Mouse (Mus musculus) right cerebral cortex, postnatal 25 days (tissue): Measurements from ENCODE around the gene Clstn3.
"Not testable (repeated sequence)": the region's sequence is repeated elsewhere in the genome, so short reads cannot be mapped to it uniquely, and the experiment has no call there.

Experiments used
- DNase-seq: peaks from one replicate; pipeline ENCODE4 v3.0.0; 2022

The Clstn3 gene

DNA sequence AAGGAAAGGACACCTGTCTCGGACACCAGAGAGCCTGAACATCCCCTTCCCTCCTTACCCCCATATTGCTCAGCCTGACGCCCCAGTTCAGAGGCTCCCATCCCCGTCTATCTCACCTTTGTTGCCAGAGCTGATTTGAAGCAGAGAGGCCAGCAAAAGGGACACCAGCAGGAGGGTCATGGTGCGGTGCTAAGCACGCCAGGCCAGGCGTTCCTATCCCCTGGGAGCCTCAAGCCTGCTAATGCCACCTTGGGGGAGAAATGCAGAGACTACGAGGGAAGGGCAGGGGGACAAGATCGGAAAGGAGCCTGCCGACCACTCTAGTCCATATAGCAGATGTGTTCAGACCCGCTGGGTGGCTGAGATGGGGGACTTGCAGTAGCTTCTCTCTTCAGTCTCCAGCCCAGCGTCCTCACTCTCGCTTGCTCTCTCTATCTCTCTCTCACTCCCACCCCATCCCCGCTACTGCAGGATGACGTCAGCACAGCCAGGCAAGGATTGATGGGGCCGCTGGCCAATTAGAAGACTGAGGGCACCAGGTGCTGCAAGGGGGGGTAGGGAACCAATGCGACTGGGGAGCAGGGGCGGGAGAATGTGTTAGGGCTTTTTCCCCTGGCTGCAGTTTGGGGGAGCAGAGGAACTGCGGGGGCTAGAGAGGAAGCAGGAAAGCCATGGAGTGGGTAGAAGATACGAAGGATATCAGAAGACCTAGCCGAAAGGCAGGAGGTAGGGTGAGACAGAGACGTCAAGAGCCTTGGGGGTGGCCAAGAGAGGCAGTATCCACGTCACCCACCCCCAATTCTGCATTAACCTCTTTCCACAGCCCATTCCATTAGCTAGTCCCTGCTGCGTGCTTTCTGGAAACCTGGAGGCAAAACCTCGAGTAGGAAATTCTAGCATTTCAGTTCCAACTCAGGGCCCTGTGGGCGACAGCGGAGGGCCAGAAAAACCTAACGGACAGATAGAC lies at the start of gene Clstn3:
TSS of gene Clstn3 (minus strand) at position 490 of the 967 bp plus-strand sequence.
- peak; percentile 94 for DNase-seq

GRCm38 (mm10) chr6:124512355-124512836 lies 47.8 kb upstream of the Clstn3 start, which contains the start of gene C1ra:
Gene C1ra, plus strand, starts transcription at chr6:124512405.
- peak; percentile 43 for DNase-seq

DNA sequence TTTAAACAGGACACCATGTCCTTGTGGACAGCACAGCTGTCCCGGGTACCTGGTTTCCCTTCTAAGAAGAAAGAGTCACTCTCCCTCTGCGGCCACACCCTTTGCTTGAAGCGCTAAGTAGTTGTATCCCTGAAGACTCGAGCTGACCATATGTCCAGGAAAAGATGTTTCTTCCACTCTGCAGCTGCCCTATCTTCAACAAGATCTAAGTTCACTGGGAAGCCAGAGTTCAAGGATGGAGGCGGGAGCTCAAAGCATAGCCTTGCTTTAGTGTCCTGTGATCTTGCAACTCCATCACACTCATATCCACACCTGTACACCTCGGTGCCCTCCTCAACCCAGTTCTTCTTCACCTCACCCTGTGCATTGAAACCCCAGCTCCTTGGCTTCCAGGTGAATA lies 47.3 kb upstream of the Clstn3 start:
- no peak for DNase-seq

GRCm38 (mm10) chr6:124509192-124509591 lies 44.6 kb upstream of the Clstn3 start:
- DNase-seq: not testable (repeated sequence)

DNA sequence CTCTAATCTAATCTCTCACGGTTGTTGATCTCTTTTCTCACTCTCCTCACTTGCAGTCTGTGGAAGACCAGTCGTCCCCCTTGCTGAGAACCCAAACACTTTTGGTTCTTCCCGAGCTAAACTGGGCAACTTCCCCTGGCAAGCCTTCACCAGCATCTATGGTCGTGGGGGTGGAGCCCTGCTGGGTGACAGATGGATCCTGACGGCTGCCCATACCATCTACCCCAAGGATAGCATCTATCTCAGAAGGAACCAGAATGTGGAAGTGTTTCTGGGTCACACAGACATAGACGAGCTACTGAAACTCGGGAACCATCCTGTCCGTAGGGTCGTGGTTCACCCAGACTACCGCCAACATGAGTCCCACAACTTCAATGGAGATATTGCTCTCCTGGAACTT lies 43.7 kb upstream of the Clstn3 start:
- DNase-seq: no peak

GRCm38 (mm10) chr6:124506991-124507390 lies 42.4 kb upstream of the Clstn3 start:
- DNase-seq: no peak

DNA sequence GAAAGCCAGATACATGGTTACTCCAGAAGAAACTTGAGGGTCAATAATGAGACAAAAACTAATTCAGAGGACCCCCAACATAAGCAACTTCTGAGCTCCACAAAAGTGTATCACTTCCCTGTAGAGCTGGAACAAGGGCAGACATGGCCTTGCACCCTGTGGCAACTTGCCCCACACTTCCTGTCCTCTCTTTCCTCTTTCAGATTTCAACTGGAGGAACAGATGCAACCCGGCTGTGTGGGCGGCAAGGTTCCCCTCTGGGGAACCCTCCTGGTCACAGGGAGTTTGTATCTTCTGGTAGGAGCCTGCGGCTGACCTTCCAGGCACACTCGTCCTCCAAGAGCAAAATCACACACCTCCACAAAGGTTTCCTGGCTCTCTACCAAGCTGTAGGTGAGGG lies 40.4 kb upstream of the Clstn3 start:
- DNase-seq: no peak

DNA sequence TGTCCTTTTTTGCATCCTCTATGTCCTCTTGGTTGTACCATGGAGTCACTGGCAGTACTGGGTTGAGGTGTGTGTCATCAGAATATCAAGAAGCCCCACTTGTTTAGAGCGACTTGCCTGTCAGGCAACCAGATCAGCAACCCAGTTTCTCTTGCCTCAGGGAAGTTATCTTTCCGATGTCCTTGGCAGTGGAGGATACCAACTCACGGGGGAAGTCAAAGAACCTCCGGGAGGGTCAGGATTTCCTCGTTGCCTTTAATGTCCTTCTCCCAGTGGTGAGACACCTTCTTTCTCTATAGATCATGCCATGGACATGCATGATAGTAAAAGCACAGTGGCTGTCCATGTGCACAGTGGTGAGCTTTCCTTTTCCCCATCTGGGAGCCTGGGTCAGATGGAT lies 37.4 kb upstream of the Clstn3 start:
- DNase-seq: no peak

DNA sequence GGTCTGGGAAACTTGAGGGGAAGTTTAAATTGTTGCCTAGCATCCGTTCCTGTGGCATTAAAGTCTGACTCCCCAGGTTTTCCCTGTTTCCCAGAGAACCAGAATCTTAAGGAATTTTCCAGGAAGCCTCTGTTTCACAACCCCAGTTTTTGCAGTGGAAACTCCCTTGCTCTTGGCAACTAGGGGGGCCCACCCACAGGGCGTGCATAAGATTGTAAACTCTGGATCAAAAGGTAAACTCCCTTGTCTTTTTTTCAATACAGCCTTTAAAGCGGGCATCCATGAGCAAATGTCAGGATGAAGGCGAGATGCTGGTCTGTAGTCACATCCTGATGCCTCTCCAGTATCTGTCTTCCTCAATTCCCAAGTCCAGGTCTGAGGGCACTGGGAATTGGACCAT lies 36.9 kb upstream of the Clstn3 start:
- no peak for DNase-seq

- no peak for DNase-seq
Measured at GRCm38 (mm10) chr6:124499914-124500566, 35.4 kb upstream of the Clstn3 start.

DNA sequence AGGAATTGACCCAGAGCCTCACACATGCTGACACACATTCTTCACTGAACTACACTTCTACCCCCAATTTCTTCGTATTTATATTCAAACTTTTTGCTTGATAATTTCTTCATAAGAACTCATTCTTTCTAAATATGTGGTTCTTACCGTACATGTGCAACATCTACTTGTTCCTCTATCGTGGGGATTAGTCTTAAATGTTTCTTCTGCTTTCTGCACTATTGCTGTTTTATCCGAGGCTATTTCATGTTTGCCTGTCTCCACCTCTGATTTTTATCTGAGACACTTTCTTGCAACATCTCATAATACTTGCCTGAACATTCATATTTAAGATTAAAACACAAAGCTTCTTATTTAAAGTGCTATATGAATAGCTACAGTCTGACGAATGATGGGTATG lies 31.5 kb upstream of the Clstn3 start:
- DNase-seq: no peak

DNA sequence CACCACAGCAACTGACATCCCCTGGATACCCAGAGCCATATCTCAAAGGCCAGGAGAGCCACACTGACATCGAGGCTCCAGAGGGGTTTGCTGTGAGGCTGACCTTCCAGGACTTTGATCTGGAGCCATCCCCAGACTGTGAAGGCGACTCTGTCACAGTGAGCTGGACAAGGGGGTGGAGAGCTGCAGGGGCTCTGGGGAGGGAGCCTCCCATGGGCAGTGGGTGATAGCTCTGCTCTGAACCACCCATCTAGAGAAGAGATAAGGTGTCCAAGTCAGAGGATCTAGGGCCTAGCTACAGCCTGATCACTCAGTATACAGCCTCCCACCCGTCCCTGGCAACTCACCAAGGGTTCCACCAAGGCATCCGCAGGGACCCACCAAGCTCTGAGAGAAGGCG lies 29.3 kb upstream of the Clstn3 start:
- no peak for DNase-seq

GRCm38 (mm10) chr6:124492842-124493561 lies 28.4 kb upstream of the Clstn3 start, which contains the start of gene C1rl:
Gene C1rl, plus strand, starts transcription at chr6:124493113.
- peak; percentile 57 for DNase-seq

GRCm38 (mm10) chr6:124491427-124491826 lies 26.8 kb upstream of the Clstn3 start:
- no peak for DNase-seq

DNA sequence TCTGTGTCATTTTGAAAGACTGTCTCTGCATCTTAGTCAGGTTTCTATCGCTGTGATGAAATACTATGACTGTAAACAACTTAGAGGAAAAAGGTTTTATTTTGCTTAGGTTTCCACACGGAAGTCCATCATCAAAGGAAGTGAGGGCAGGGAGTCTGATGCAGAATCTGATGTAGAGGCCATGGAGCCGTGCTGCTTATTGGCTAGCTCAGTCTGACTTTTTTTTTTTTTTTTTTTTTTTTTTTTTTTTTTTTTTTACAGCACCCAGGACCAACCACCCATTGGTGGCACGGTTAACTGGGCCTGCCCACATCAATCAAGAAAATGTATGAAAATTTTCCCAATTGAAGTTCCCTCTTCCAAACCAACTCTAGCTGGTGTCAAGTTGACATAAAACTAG lies 24.4 kb upstream of the Clstn3 start:
- DNase-seq: no peak

DNA sequence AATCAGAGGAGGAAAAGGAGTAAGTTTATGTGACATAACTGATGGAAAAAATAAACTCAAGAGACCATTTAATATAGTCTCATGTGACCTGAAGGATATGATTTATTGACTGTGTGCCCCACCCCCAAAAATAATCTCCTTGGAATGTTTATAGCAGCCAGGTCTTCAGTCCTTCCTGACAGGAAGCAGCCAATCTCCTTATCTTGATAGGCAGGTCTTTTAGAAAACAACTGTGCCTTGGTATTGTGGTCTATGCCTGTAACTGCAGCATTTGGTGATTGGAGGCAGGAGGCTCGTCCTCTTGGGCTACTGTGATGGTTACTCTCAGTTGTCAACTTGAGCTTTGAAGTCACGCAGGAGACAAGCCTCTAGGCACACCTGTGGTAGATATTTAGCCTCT lies 22.9 kb upstream of the Clstn3 start:
- DNase-seq: no peak

GRCm38 (mm10) chr6:124485414-124486144 lies 21.0 kb upstream of the Clstn3 start:
- no peak for DNase-seq

- no peak for DNase-seq
Measured at GRCm38 (mm10) chr6:124484851-124485250, 20.3 kb upstream of the Clstn3 start.

- DNase-seq: not testable (repeated sequence)
Measured at GRCm38 (mm10) chr6:124483831-124484230, 19.2 kb upstream of the Clstn3 start.

DNA sequence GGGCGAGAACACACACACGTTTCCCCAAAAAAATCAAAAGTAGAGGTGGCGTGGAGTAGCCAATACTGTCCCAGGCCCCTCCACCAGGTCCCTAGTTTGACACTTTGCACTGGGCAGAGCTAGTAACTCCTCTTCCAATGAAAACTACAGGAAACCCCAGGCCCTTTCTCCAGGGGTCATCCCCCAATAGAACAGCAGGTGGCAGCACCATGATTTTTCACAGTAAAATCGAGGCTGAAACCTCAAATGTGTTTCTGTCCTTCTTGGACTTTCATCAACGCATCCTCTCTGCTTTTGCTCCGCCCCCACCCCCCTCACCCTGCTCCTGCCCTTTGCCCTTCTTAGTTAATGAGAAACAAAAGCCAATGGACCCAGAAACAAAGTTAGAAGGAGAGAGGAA lies 17.0 kb upstream of the Clstn3 start:
- no peak for DNase-seq

DNA sequence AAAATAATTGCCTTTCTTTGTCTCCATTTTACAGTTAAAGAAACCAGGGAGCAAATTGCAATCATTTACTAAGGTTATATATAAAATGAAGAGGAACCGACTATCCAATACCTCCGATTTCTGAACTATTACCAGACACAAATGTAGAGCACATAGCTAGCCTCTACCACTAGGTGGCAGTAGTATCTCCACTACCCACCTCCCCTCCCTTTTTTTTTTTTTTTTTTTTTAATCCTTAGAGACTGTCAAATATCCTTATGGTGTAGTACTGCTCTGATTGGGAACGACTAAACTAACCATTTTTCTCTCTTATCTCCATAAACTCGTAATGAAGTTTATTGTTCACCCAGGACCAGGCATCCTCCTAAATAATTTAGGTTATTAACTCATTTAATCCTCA lies 15.7 kb upstream of the Clstn3 start:
- DNase-seq: no peak

DNA sequence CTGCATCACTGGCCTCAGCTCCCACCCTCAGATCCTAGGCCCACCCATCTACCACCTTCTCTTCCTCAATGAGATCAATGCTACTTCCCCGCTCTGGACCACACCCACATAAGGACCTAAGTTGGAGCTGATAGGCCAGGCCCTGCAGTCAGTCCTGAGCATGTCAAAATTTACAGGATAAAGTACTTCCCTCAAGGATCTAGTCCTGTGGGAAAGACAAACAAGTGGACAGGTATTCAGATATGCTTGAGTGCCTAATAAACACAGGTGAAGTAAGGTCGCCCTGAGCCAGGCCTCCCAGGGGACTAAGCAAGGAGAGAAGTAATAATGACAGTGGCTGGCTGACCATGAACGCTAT lies 15.0 kb upstream of the Clstn3 start:
- no peak for DNase-seq
